In genomic region chr9:44287003-44287400, GRCm38 (mm10) we compare ENCODE assay signal across 8 mouse cellular contexts. TPM values are rescaled to one million over a fixed set of nuclear protein-coding genes. Genes with fewer than 3 reads are reported as not detected.
DNase-seq lines count a peak whose midpoint lies in the region; ATAC-seq and TF ChIP-seq lines count a peak whose summit lies in the region.

No protein-coding gene starts in this region.

- peaks cover 18% of the 10 kb centered on the region for H3K36me3 ChIP-seq in heart, embryonic 12.5 days
- peaks cover 17% of the 10 kb centered on the region for H3K36me3 ChIP-seq in hindbrain, embryonic 12.5 days
- peaks cover 17% of the 10 kb centered on the region for H3K36me3 ChIP-seq in midbrain, embryonic 12.5 days

- ATAC-seq in heart, embryonic 12.5 days (ENCODE audit: insufficient number of reproducible peaks, low FRiP score) = peak; percentile 23
- ATAC-seq in hindbrain, embryonic 12.5 days (ENCODE audit: low FRiP score) = peak; percentile 12; the same call in 1 of the 2 replicates
- ATAC-seq in midbrain, embryonic 12.5 days (ENCODE audit: low FRiP score, low read depth) = peak; percentile 34; the same call in 1 of the 2 replicates
- ATAC-seq in megakaryocyte progenitor cell, adult 5-6 weeks (replicated peaks; ENCODE audit: poor library complexity) = no peak

- TF ChIP-seq POLR2A in bone marrow, adult 2 months (IDR thresholded peaks at IDR 0.05; ENCODE audit: borderline replicate concordance, control insufficient read depth, low read depth, low read length) = no peak

- peak overlapping the region; percentile 74 for H3K9ac ChIP-seq in heart, embryonic 12.5 days
- peak overlapping the region; percentile 85 for H3K9ac ChIP-seq in hindbrain, embryonic 12.5 days
- H3K9ac ChIP-seq in midbrain, embryonic 12.5 days (replicated peaks) = peak overlapping the region; percentile 91

- no peak for DNase-seq in heart, adult 18-20 months
- no peak for DNase-seq in gastrocnemius, postnatal 36 days
- no peak for DNase-seq in T-cell, adult 2 months (ENCODE audit: low spot score)

- TF ChIP-seq CTCF in bone marrow, adult 2 months (IDR thresholded peaks at IDR 0.05; ENCODE audit: control insufficient read depth, insufficient read depth, low read length) = no peak

- H3K9me3 ChIP-seq in heart, embryonic 12.5 days (replicated peaks) = no peaks in the 10 kb centered on the region
- no peaks in the 10 kb centered on the region for H3K9me3 ChIP-seq in hindbrain, embryonic 12.5 days (replicated peaks)
- no peaks in the 10 kb centered on the region for H3K9me3 ChIP-seq in midbrain, embryonic 12.5 days

- peak overlapping the region; percentile 87 for H3K4me2 ChIP-seq in heart, embryonic 12.5 days
- peak overlapping the region; percentile 90 for H3K4me2 ChIP-seq in hindbrain, embryonic 12.5 days (replicated peaks)
- peak overlapping the region; percentile 84 for H3K4me2 ChIP-seq in midbrain, embryonic 12.5 days (replicated peaks)

- peaks cover 24% of the 10 kb centered on the region for H3K4me1 ChIP-seq in heart, embryonic 12.5 days (replicated peaks)
- H3K4me1 ChIP-seq in bone marrow, adult 2 months (ENCODE audit: control insufficient read depth, insufficient read depth, low read length) = no peaks in the 10 kb centered on the region; the same call in 1 of the 2 replicates
- H3K4me1 ChIP-seq in hindbrain, embryonic 12.5 days = peaks cover 27% of the 10 kb centered on the region
- H3K4me1 ChIP-seq in midbrain, embryonic 12.5 days = peaks cover 31% of the 10 kb centered on the region

- H3K4me3 ChIP-seq in heart, embryonic 12.5 days = peak overlapping the region; percentile 58
- H3K4me3 ChIP-seq in bone marrow, adult 2 months (replicated peaks; ENCODE audit: control insufficient read depth, low read depth, low read length) = peak overlapping the region; percentile 87
- peak overlapping the region; percentile 71 for H3K4me3 ChIP-seq in hindbrain, embryonic 12.5 days
- H3K4me3 ChIP-seq in midbrain, embryonic 12.5 days = peak overlapping the region; percentile 76

- no peak overlapping the region for H3K27ac ChIP-seq in heart, embryonic 12.5 days (ENCODE audit: poor library complexity, severe bottlenecking)
- H3K27ac ChIP-seq in bone marrow, adult 2 months (ENCODE audit: control insufficient read depth, insufficient read depth, low read depth, low read length, poor library complexity) = peak overlapping the region; percentile 71
- H3K27ac ChIP-seq in hindbrain, embryonic 12.5 days = 0 out of 2 replicates have a peak overlapping the region, but pooled peaks have one; percentile 8
- H3K27ac ChIP-seq in midbrain, embryonic 12.5 days (replicated peaks) = peak overlapping the region; percentile 74; the same call in 1 of the 2 replicates

- 14% methylated on average over 11 of the region's 11 CpGs for WGBS in heart, embryonic 12.5 days
- 10% methylated on average over 11 of the region's 11 CpGs for WGBS in bone marrow, adult 2 months
- 6% methylated on average over 11 of the region's 11 CpGs for WGBS in hindbrain, embryonic 12.5 days
- 7% methylated on average over 11 of the region's 11 CpGs for WGBS in midbrain, embryonic 12.5 days

- peaks cover 27% of the 10 kb centered on the region for H3K27me3 ChIP-seq in heart, embryonic 12.5 days (replicated peaks)
- H3K27me3 ChIP-seq in hindbrain, embryonic 12.5 days = peaks cover 16% of the 10 kb centered on the region
- peaks cover 12% of the 10 kb centered on the region; the same call in 1 of the 2 replicates for H3K27me3 ChIP-seq in midbrain, embryonic 12.5 days

- intact Hi-C loops in gastrocnemius, postnatal 36 days (cut with DNase I) = no loop called here

RNA-seq across cellular contexts. Expression of gene Abcg4, which starts 1.4 kb away (rescaled TPM):
- polyA plus RNA-seq in heart, embryonic 12.5 days (2016; fragmentation: Nextera tagmentation; extraction: Ambion mirVana) = 4.3 and 4.6 TPM in 2 replicates
- total RNA-seq in heart, adult 18-20 months (2021) = under 1 TPM; 0.30 to 0.85 TPM
- polyA plus RNA-seq in bone marrow, adult 2 months (2011; ENCODE audit: insufficient read depth, insufficient read length, low replicate concordance, missing spikeins) = 45.0 and 74.1 TPM in 2 replicates
- polyA plus RNA-seq in hindbrain, embryonic 12.5 days (2016; fragmentation: Nextera tagmentation; extraction: Ambion mirVana) = 12.9 and 13.5 TPM in 2 replicates
- polyA plus RNA-seq in midbrain, embryonic 12.5 days (2016; fragmentation: Nextera tagmentation; extraction: Ambion mirVana) = 12.9 and 14.4 TPM in 2 replicates
- 3.9 and 7.4 TPM in 2 replicates for total RNA-seq in megakaryocyte progenitor cell, adult 5-6 weeks (2015)
- 1.6 and 2.5 TPM in 2 replicates for total RNA-seq in megakaryocyte progenitor cell, adult 5-6 weeks (2017)
- under 1 TPM; 0.48 to 0.74 TPM for total RNA-seq in gastrocnemius, postnatal 36 days (2021)

RNA-seq across cellular contexts. Expression of gene Hinfp, which starts 18.5 kb away (rescaled TPM):
- 16.5 and 18.3 TPM in 2 replicates for polyA plus RNA-seq in heart, embryonic 12.5 days (2016; fragmentation: Nextera tagmentation; extraction: Ambion mirVana)
- total RNA-seq in heart, adult 18-20 months (2021) = 1 to 10 TPM; 8.1 TPM
- 9.1 and 21.6 TPM in 2 replicates for polyA plus RNA-seq in bone marrow, adult 2 months (2011; ENCODE audit: insufficient read depth, insufficient read length, low replicate concordance, missing spikeins)
- 28.9 and 32.5 TPM in 2 replicates for polyA plus RNA-seq in hindbrain, embryonic 12.5 days (2016; fragmentation: Nextera tagmentation; extraction: Ambion mirVana)
- polyA plus RNA-seq in midbrain, embryonic 12.5 days (2016; fragmentation: Nextera tagmentation; extraction: Ambion mirVana) = 33.9 and 38.5 TPM in 2 replicates
- total RNA-seq in megakaryocyte progenitor cell, adult 5-6 weeks (2015) = 13.4 and 17.6 TPM in 2 replicates
- 17.4 and 20.4 TPM in 2 replicates for total RNA-seq in megakaryocyte progenitor cell, adult 5-6 weeks (2017)
- 1 to 10 TPM; 4.9 to 6.0 TPM for total RNA-seq in gastrocnemius, postnatal 36 days (2021)

RNA-seq across cellular contexts. Expression of gene Nlrx1, which starts 18.6 kb away (rescaled TPM):
- polyA plus RNA-seq in heart, embryonic 12.5 days (2016; fragmentation: Nextera tagmentation; extraction: Ambion mirVana) = 6.9 and 7.7 TPM in 2 replicates
- 10 to 100 TPM; 21.7 to 25.6 TPM for total RNA-seq in heart, adult 18-20 months (2021)
- polyA plus RNA-seq in bone marrow, adult 2 months (2011; ENCODE audit: insufficient read depth, insufficient read length, low replicate concordance, missing spikeins) = 11.6 and 25.0 TPM in 2 replicates
- 5.1 and 5.6 TPM in 2 replicates for polyA plus RNA-seq in hindbrain, embryonic 12.5 days (2016; fragmentation: Nextera tagmentation; extraction: Ambion mirVana)
- polyA plus RNA-seq in midbrain, embryonic 12.5 days (2016; fragmentation: Nextera tagmentation; extraction: Ambion mirVana) = 2.6 and 3.3 TPM in 2 replicates
- 4.1 and 4.7 TPM in 2 replicates for total RNA-seq in megakaryocyte progenitor cell, adult 5-6 weeks (2015)
- 3.4 and 8.3 TPM in 2 replicates for total RNA-seq in megakaryocyte progenitor cell, adult 5-6 weeks (2017)
- total RNA-seq in gastrocnemius, postnatal 36 days (2021) = 10 to 100 TPM; 22.4 to 22.6 TPM

RNA-seq across cellular contexts. Expression of gene C2cd2l, which starts 33.1 kb away (rescaled TPM):
- polyA plus RNA-seq in heart, embryonic 12.5 days (2016; fragmentation: Nextera tagmentation; extraction: Ambion mirVana) = 8.6 and 10.3 TPM in 2 replicates
- 10 to 100 TPM; 13.7 to 19.6 TPM for total RNA-seq in heart, adult 18-20 months (2021)
- 14.6 and 17.5 TPM in 2 replicates for polyA plus RNA-seq in bone marrow, adult 2 months (2011; ENCODE audit: insufficient read depth, insufficient read length, low replicate concordance, missing spikeins)
- polyA plus RNA-seq in hindbrain, embryonic 12.5 days (2016; fragmentation: Nextera tagmentation; extraction: Ambion mirVana) = 20.2 and 22.2 TPM in 2 replicates
- polyA plus RNA-seq in midbrain, embryonic 12.5 days (2016; fragmentation: Nextera tagmentation; extraction: Ambion mirVana) = 19.0 and 19.7 TPM in 2 replicates
- total RNA-seq in megakaryocyte progenitor cell, adult 5-6 weeks (2015) = 3.9 and 13.2 TPM in 2 replicates
- 2.4 and 5.3 TPM in 2 replicates for total RNA-seq in megakaryocyte progenitor cell, adult 5-6 weeks (2017)
- total RNA-seq in gastrocnemius, postnatal 36 days (2021) = 10 to 100 TPM; 12.8 to 14.2 TPM

RNA-seq across cellular contexts. Expression of gene Pdzd3, which starts 35.7 kb away (rescaled TPM):
- not detected in 2 replicates for polyA plus RNA-seq in heart, embryonic 12.5 days (2016; fragmentation: Nextera tagmentation; extraction: Ambion mirVana)
- total RNA-seq in heart, adult 18-20 months (2021) = 1 to 10 TPM; 4.6 to 5.4 TPM
- polyA plus RNA-seq in bone marrow, adult 2 months (2011; ENCODE audit: insufficient read depth, insufficient read length, low replicate concordance, missing spikeins) = 2.7 and 7.3 TPM in 2 replicates
- polyA plus RNA-seq in hindbrain, embryonic 12.5 days (2016; fragmentation: Nextera tagmentation; extraction: Ambion mirVana) = 0.15 TPM in 1 of 2 replicates, not detected in the other
- polyA plus RNA-seq in midbrain, embryonic 12.5 days (2016; fragmentation: Nextera tagmentation; extraction: Ambion mirVana) = 0.20 and 0.31 TPM in 2 replicates
- total RNA-seq in megakaryocyte progenitor cell, adult 5-6 weeks (2015) = 0.35 and 0.54 TPM in 2 replicates
- not detected in 2 replicates for total RNA-seq in megakaryocyte progenitor cell, adult 5-6 weeks (2017)
- 1 to 10 TPM in 1 of 2 experiments, under 1 TPM in 1; 0.44 to 1.4 TPM for total RNA-seq in gastrocnemius, postnatal 36 days (2021)
